Mouse (Mus musculus): ENCODE measurements around the gene 1700013G24Rik. TPM values are rescaled to one million over a fixed set of nuclear protein-coding genes. Genes with fewer than 3 reads are reported as not detected.
"Not testable (repeated sequence)": the region's sequence is repeated elsewhere in the genome, so short reads cannot be mapped to it uniquely, and the experiment has no call there.

The 1700013G24Rik gene
- not detected in 2 replicates for polyA plus RNA-seq (2012; rRNA removed)

- WGBS, result 81% methylated on average over 8 of the region's 8 CpGs
- no peaks in the 10 kb centered on the region for H3K27me3 ChIP-seq (ENCODE audit: control insufficient read depth, insufficient read depth, low read length)
- H3K4me3 ChIP-seq (ENCODE audit: low read depth, low read length), result no peak within 1 kb of the TSS
- no peaks in the 10 kb centered on the region for H3K36me3 ChIP-seq (ENCODE audit: control insufficient read depth, insufficient read depth, low read length)
- no peak within 1 kb of the TSS for H3K27ac ChIP-seq (ENCODE audit: insufficient read depth, low read depth, low read length)
- peaks cover 9% of the 10 kb centered on the region; the same call in 1 of the 2 replicates for H3K4me1 ChIP-seq (ENCODE audit: control insufficient read depth, insufficient read depth, insufficient read length, low read length)
- TF ChIP-seq CTCF (IDR thresholded peaks at IDR 0.05; ENCODE audit: extremely low read depth, insufficient read length, insufficient replicate concordance, low read depth, low read length) (no peak), POLR2A (IDR thresholded peaks at IDR 0.05; ENCODE audit: low read depth, low read length) (no peak)
These were observed at the start of gene 1700013G24Rik for GRCm38 (mm10) chr4:137453234-137453767. Gene 1700013G24Rik, plus strand, starts transcription at chr4:137453284.

GRCm38 (mm10) chr4:137405571-137405970, 47.5 kb upstream of the 1700013G24Rik start:
- H3K27me3 ChIP-seq (ENCODE audit: control insufficient read depth, insufficient read depth, low read length), result no peaks in the 10 kb centered on the region
- H3K4me3 ChIP-seq (ENCODE audit: low read depth, low read length), result no peak overlapping the region
- no peak overlapping the region for H3K27ac ChIP-seq (ENCODE audit: insufficient read depth, low read depth, low read length)
- TF ChIP-seq POLR2A (IDR thresholded peaks at IDR 0.05; ENCODE audit: low read depth, low read length) (no peak), CTCF (IDR thresholded peaks at IDR 0.05; ENCODE audit: extremely low read depth, insufficient read length, insufficient replicate concordance, low read depth, low read length) (no peak)
- no peaks in the 10 kb centered on the region for H3K4me1 ChIP-seq (ENCODE audit: control insufficient read depth, insufficient read depth, insufficient read length, low read length)
- 90% methylated on average over 3 of the region's 3 CpGs for WGBS
- no peaks in the 10 kb centered on the region for H3K36me3 ChIP-seq (ENCODE audit: control insufficient read depth, insufficient read depth, low read length)

- Histone ChIP-seq H3K27ac (ENCODE audit: insufficient read depth, low read depth, low read length) (no peak within 1 kb of the TSS), H3K36me3 (ENCODE audit: control insufficient read depth, insufficient read depth, low read length) (no peaks in the 10 kb centered on the region), H3K4me3 (ENCODE audit: low read depth, low read length) (no peak within 1 kb of the TSS), H3K27me3 (ENCODE audit: control insufficient read depth, insufficient read depth, low read length) (no peaks in the 10 kb centered on the region), H3K4me1 (ENCODE audit: control insufficient read depth, insufficient read depth, insufficient read length, low read length) (0 out of 2 replicates have a peak, but pooled peaks cover 1% of the 10 kb centered on the region)
- WGBS, result 80% methylated on average over 5 of the region's 5 CpGs
- no peak for TF ChIP-seq POLR2A (IDR thresholded peaks at IDR 0.05; ENCODE audit: low read depth, low read length)
- no peak for TF ChIP-seq CTCF (IDR thresholded peaks at IDR 0.05; ENCODE audit: extremely low read depth, insufficient read length, insufficient replicate concordance, low read depth, low read length)
These were observed 43.4 kb upstream of the 1700013G24Rik start, which contains the start of gene Cela3a for GRCm38 (mm10) chr4:137409691-137410090. Gene Cela3a, minus strand, starts transcription at chr4:137409791.

- not testable (repeated sequence) for H3K27me3 ChIP-seq (ENCODE audit: control insufficient read depth, insufficient read depth, low read length); H3K27ac ChIP-seq (ENCODE audit: insufficient read depth, low read depth, low read length); H3K4me1 ChIP-seq (ENCODE audit: control insufficient read depth, insufficient read depth, insufficient read length, low read length); H3K4me3 ChIP-seq (ENCODE audit: low read depth, low read length); H3K36me3 ChIP-seq (ENCODE audit: control insufficient read depth, insufficient read depth, low read length)
- WGBS, result 82% methylated on average over 7 of the region's 7 CpGs
These were observed 40.8 kb upstream of the 1700013G24Rik start for GRCm38 (mm10) chr4:137412185-137412709.

GRCm38 (mm10) chr4:137414936-137415335, 38.1 kb upstream of the 1700013G24Rik start:
- no peak overlapping the region for H3K27ac ChIP-seq (ENCODE audit: insufficient read depth, low read depth, low read length)
- H3K27me3 ChIP-seq (ENCODE audit: control insufficient read depth, insufficient read depth, low read length), result no peaks in the 10 kb centered on the region
- WGBS, result 23% methylated on average over 1 of the region's 1 CpGs
- no peaks in the 10 kb centered on the region for H3K36me3 ChIP-seq (ENCODE audit: control insufficient read depth, insufficient read depth, low read length)
- TF ChIP-seq POLR2A (IDR thresholded peaks at IDR 0.05; ENCODE audit: low read depth, low read length), result no peak
- peaks cover 3% of the 10 kb centered on the region; the same call in 1 of the 2 replicates for H3K4me1 ChIP-seq (ENCODE audit: control insufficient read depth, insufficient read depth, insufficient read length, low read length)
- no peak overlapping the region for H3K4me3 ChIP-seq (ENCODE audit: low read depth, low read length)

GRCm38 (mm10) chr4:137417712-137418564, 35.1 kb upstream of the 1700013G24Rik start:
- Histone ChIP-seq H3K4me3 (ENCODE audit: low read depth, low read length) (no peak overlapping the region), H3K27ac (ENCODE audit: insufficient read depth, low read depth, low read length) (no peak overlapping the region), H3K4me1 (ENCODE audit: control insufficient read depth, insufficient read depth, insufficient read length, low read length) (peaks cover 3% of the 10 kb centered on the region; the same call in 1 of the 2 replicates), H3K36me3 (ENCODE audit: control insufficient read depth, insufficient read depth, low read length) (no peaks in the 10 kb centered on the region), H3K27me3 (ENCODE audit: control insufficient read depth, insufficient read depth, low read length) (no peaks in the 10 kb centered on the region)
- 36% methylated on average over 11 of the region's 11 CpGs for WGBS
- TF ChIP-seq CTCF (IDR thresholded peaks at IDR 0.05; ENCODE audit: extremely low read depth, insufficient read length, insufficient replicate concordance, low read depth, low read length) (no peak), POLR2A (IDR thresholded peaks at IDR 0.05; ENCODE audit: low read depth, low read length) (no peak)

GRCm38 (mm10) chr4:137430502-137430901, 22.6 kb upstream of the 1700013G24Rik start, which contains the start of gene Cela3b:
Gene Cela3b, minus strand, starts transcription at chr4:137430540.
- TF ChIP-seq POLR2A (IDR thresholded peaks at IDR 0.05; ENCODE audit: low read depth, low read length), result no peak
- TF ChIP-seq CTCF (IDR thresholded peaks at IDR 0.05; ENCODE audit: extremely low read depth, insufficient read length, insufficient replicate concordance, low read depth, low read length), result no peak
- H3K4me3 ChIP-seq (ENCODE audit: low read depth, low read length), result no peak within 1 kb of the TSS
- no peaks in the 10 kb centered on the region for H3K36me3 ChIP-seq (ENCODE audit: control insufficient read depth, insufficient read depth, low read length)
- no peak within 1 kb of the TSS for H3K27ac ChIP-seq (ENCODE audit: insufficient read depth, low read depth, low read length)
- no peaks in the 10 kb centered on the region for H3K27me3 ChIP-seq (ENCODE audit: control insufficient read depth, insufficient read depth, low read length)
- WGBS, result 21% methylated on average over 4 of the region's 4 CpGs
- no peaks in the 10 kb centered on the region for H3K4me1 ChIP-seq (ENCODE audit: control insufficient read depth, insufficient read depth, insufficient read length, low read length)

- H3K4me1 ChIP-seq (ENCODE audit: control insufficient read depth, insufficient read depth, insufficient read length, low read length); H3K27ac ChIP-seq (ENCODE audit: insufficient read depth, low read depth, low read length): not testable (repeated sequence)
- 62% methylated on average over 10 of the region's 10 CpGs for WGBS
These were observed 20.2 kb upstream of the 1700013G24Rik start for GRCm38 (mm10) chr4:137432700-137433550.

More at GRCm38 (mm10) chr4:137432700-137433550, 20.2 kb upstream of the 1700013G24Rik start:
- not testable (repeated sequence) for H3K36me3 ChIP-seq (ENCODE audit: control insufficient read depth, insufficient read depth, low read length); H3K4me3 ChIP-seq (ENCODE audit: low read depth, low read length); H3K27me3 ChIP-seq (ENCODE audit: control insufficient read depth, insufficient read depth, low read length)
